Mouse (Mus musculus) cerebellum, postnatal 10 days (tissue): ENCODE data around the gene Mep1a.
A peak's percentile ranks its signal among the peaks of the same experiment; 100 is the strongest.
"Not testable (repeated sequence)": the region's sequence is repeated elsewhere in the genome, so short reads cannot be mapped to it uniquely, and the experiment has no call there.

ENCODE experiments used
- DNase-seq, 2 experiments: peaks; one replicate each; pipeline ENCODE4 v3.0.0; 2021; ENCODE audit warnings: mixed read lengths in 2 of 2

Mep1a gene

DNA sequence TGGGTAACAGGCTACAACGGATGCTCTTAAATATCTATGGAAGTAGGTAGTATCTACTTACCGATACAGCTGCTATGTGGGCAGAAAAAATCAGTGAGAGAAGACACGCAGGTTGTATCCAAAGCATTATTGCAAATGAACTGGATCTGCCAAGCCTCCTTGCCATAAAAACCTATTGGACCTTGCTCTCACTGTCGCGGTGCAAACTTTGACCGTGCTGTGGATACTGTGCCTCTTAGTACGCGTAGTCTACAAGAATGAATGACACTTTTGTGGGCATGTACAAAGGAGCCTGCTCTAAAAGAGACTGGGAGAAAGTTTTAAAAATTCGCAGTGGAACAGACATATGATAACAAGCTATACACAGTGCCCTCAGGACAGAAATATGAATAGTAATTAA is at the start of gene Mep1a:
Gene Mep1a, minus strand, starts transcription at position 221 of the 400 bp plus-strand sequence.
- no peak for DNase-seq

DNA sequence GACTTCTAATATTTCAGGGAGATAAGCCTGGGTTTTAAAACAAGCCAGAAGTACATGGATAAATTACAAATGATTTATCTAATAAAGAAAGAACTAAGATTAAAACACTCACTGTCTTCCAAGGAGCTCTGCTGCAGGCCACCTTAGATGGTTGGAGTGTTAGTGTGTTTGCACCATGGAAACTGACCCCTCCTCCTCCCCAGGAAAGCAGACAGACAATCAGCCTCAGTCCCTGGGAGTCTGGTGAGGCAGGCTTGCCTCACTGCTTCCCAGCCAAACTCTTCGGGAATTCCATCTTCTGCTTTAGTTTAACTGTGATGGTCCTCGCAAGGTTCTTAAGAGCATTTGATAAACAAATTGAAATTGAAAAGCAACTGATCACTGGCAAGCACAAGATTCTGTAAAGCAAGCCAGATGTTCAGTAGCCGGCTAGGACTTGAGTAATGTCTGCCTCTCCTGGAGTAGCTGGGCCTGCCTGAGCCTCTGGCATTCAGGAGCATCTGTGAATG is 48.6 kb upstream of the Mep1a start:
- DNase-seq, result no peak

DNA sequence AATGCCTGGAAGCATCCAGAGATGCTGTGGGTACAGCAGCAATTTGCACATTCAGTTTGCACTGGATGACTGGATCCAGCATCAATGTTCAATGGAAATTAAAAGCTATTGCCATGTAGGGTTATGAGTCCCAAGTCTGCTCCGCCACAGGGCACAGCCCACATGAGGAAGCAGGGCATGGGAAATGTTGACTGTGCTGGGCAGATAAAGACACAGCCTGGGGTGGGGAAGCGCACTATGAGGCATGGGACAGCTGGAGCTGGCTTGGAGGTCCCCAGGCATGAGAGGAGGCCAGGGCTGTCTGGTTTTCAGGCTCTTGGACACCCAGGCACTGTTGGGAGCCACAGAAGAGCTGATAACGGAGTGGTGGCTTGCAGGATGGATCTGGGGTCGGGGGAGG is 41.4 kb upstream of the Mep1a start:
- DNase-seq, result no peak

DNA sequence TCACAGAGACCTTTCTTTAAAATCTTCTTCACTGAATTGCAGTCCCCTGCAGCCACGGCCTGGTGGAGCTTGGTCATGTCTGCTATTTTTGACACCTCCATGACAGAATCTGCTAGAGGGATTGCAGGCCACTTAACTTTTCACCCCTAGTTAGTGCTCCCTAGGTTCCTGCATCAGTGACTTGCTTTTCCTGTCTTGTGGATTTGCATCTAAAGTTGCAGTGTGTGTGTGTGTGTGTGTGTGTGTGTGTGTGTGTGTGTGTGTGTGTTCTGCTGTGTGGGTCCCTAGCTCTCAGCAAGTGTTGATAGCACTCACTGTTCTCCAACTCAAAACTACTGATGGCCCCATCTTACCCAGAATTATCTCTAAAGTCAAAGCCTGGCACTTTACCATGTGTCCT is 40.9 kb upstream of the Mep1a start, which contains the start of gene Ankrd66:
Gene Ankrd66, minus strand, starts transcription at position 101 of the 400 bp plus-strand sequence.
- DNase-seq, result no peak

DNA sequence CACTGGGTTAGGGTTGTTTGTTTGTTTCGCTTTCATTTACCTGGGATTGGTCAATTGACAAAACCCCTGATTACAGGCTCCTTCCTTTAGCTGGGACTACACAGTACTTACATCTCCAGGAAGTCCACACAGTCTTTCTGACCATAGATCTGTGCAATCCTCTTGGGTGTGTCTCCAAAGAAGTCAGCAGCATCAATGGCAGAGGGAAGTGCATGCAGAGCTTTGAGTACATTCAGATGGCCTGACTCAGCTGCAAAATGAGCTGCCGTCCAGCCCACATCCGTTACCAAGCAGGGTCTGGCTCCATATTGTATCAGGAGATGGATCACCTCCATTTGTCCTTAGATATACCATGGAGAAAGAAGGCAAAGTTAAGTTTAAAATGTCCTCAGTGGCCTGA is 36.2 kb upstream of the Mep1a start:
- no peak for DNase-seq

DNA sequence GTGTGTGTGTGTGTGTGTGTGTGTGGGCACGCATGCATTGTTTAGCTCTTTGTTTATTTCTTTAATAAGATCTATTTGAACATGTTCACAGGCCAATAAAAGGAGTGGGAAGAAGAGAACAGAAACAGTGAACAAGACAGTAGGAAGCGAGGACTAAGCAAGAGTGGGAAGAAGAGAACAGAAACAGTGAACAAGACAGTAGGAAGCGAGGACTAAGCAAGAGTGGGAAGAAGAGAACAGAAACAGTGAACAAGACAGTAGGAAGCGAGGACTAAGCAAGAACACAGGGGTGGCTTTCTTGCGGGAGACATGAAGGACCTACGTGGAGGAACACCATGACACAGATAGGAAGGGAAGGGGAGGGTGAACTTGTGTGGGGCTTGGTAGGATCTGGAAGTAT is 34.2 kb upstream of the Mep1a start:
- not testable (repeated sequence) for DNase-seq

DNA sequence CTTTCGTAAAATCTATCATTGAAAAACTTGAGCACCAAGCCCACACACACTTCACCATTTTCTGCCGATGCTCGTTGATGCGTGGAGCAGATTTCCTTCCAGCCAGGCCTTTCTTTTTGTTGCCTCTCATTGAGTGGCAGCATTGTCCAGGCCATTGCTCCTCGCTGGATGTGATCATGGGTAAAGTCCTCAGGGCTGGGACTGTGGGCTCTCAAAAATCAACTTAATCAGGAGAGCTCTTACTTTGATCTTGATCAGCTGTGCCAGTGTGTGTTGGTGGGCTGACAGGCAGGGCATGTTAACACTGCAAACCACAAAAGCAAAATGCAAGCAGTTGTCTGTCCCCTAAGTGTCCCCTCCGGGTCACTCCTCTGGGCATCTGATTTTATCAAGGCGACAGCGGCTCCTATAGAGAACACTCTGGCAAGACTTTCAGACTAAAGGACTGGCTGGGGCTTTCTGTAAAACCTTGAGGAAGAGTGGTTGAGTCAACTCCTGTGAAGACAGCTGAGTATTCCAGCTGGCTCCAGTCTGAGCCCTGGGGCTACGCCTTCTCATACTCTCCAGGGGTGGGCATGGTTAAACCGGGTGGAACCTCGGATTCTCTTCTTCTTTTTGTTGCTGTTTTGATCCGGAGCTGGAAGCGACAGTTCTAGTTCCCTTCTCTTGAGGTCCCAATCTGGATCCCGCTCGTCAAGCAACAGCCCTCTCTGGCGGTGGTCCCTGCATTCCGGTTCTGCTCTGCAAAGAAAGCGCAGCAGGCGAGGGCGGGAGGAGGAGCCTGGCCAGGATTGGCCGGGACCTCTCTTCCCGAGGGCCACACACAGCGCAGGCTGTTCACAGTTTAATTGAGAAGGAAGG is 32.0 kb upstream of the Mep1a start:
- peak; percentile 64 to 76 for DNase-seq

DNA sequence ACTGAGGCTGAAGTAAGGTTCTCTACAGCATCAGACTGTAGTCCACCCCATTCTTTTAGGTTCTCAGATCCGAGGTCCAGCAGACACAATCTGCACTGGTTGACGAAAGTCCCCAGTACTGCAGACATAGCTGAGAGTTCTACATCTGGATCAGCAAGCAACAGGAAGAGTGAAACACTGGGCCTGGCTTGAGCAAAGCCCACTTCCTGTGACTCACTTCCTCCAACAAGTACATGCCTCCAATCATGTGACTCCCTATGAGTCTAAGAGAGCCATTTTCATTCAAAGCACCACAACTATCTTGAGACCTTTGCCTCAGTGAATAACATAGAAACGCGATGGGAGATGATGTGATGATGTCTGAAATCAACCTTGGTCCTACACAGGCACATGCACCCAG is 28.6 kb upstream of the Mep1a start:
- DNase-seq, result no peak

DNA sequence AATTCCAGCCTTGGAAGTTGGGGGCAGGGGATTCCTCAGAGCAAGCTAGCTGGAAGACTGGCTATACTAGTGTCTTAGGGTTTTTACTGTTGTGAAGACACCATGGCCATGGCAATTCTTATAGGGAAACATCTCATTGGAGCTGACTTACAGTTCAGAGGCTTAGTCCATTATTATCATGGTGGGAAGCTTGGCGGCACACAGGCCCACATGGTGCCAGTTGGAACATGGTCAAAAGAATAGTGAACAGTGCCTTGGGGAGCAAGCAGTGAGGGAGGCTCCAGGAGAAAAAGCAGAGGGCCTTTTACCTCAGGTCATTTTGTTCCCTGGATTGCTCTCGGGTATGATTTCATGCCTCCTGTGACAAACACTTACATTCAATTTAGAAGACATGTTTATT is 27.9 kb upstream of the Mep1a start:
- DNase-seq, result peak; percentile 43 to 60

DNA sequence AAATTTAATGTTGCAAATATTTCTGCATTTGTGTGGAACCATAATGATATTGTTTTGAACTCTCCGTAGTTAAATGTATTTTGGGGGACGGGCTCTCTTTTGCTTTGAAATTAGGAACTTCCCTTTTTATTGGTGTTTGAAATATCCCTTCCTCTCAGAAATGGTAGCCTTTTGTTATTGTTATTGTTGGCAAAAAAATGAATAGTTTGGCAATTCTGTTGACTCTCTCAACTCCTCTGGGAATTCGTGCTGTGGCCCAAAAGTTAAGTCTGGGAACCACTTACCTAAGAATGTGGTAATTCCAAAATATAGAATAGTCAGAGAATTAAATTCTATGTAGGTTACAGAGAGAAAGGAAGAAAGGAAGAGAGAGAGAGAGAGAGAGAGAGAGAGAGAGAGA is 17.6 kb upstream of the Mep1a start:
- no peak for DNase-seq

DNA sequence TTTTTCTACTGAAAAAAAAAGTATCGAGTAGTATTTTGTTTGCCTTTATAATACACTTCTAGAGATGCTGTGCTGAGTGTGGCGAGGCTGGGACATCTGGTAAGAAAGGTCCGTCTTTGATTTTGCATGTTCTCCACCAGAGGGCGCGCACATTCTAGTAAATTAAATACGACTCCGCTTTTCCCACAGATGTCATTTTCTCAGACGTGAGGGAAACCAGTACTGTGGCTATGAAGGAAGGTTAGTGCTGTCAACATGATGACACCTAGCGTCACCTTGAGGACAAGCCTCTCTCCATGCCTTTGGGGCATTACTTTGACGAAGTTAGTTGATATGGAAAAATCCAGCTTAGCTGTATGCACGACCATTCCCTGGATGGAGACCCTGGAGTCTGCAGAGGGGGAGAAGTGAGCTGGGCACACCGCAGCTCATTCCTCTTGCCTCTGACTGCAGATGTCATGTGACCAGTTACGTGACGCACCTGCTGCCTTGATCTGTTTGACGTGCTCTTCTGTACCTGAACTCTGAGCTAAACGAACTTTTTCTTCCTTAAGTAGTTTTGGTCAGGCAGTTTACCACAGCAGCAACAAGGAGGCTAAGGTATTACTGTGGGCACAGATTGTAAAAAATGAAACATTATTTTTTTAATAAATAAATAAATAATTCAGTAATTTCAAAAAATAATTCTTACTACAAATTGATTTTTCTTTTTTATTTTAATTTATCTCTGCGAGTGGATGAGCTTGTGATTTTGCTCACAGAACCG is 16.2 kb upstream of the Mep1a start:
- peak; percentile 86 to 89 for DNase-seq

DNA sequence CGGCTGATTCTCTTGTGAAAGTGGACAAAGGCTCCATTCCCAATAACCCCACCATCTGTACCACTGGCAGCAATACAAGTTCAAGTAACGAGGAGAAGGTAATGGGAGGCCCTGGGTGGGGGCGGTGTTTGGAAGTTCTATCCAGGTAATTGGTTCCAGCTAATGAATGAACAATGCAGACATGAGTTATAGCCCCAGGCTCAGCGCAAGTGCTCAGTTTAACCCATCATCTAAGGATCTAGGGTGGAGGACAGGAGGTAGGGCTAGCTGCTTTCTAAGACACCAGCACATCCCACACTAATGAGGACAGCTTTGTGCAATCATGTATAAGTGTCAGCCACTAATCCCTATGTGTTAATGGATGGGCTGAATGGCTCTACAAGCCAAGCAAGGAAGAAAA is 8.2 kb upstream of the Mep1a start:
- peak; percentile 6 to 21 for DNase-seq

DNA sequence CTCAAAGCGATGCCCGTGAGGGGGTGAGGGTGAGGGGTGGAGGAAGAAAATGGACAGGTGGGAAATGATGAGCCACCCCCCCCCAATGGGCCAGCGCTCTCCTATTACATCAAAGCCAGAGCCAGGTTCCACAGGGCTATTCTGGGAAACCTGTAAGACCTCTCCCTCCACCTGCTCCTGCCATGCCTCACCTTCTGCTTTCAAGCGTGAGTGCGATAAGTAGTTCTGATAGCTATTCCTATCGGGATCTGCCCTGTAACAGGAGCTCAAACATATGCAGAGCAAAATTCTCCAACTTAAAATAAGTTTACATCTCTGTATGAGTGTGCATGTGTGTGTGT is 2.0 kb upstream of the Mep1a start:
- DNase-seq, result no peak

DNA sequence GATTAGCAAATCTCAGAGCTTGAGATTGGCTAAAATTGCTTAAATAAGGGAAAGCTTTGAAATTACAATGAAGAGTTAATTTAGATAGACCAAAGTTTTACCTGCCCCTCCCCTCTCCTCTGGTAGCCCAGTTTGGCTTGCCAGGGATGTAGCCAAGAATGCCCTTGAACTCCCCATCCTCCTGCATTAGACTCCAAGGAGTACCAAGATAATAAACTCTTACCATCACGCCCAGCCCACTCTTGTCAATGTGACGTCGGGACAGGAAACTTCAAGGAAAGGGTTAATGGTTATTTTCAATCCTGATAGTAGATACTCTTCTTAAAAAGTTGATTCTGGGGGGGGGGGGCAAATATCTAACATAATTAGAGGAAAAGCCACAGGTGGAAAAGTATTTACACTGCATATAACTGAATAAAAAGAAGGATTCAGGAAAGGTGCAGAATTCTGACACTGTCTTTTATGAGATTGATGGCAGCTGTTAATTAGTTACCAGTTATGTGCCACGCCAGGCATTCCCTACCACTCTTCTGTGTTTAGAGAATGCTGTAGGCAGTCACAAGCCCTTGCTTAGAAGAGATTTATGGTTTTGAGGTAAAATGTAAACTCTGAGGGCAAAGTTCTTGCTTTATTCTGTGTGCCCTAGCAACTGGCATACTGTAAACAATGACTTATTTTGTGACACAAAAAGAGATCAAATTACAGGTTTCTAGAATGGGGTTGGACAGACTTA is 1.4 kb upstream of the Mep1a start:
- no peak for DNase-seq

DNA sequence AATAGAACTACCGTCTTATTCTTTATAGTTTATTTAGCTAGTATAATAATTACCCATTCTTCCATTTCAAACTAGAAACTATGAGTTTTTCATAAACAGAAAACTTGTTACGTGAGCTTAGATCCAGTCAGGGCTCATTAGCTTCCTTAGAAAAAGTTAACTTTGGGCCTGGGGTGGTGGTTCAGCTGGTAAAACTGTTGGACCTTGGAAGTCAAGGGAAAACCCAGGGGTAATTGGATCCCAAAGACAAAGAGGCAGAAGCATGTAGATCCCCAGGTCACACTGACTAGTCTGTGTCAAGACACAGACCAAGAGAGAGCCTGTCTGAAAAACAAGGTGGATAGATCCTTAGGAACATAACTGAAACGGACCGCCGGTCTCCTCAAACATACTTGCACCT is 981 bp downstream of the Mep1a start:
- DNase-seq, result no peak

DNA sequence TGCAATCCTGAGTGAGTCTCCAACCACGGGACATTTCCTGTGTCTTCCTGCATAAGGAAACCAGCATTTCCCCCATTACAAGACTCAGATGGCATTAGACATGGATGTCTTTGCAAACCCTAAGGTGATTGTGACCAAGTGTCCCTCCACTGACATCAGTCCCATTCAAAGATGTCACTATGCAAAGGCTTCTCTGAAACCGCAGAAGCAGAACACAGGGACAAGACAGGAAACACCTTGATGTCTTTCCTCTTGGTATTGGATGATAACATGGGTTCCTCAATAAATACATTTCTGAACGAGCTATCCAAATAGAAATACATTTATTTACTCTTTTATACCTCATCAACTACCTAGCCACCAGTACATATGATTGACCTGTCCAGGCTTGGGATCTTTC is 1.4 kb downstream of the Mep1a start:
- no peak for DNase-seq

DNA sequence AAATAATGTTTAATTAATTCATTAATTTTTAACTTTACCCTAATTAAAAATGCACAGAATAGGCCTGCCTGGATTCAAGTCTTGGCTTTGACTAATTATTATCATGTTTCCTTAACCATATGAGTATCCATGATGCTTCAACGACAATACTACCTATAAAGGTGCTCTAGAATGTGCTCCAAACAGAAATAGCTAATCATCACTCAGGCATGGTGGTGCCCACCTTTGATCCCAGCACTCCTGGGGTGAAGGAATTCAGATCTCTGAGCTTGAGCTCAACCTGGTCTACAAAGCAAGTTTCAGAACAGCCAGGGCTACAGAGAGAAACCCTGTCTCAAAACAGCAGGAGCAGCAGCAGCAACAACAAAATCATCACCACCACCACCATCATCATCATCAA is 2.1 kb downstream of the Mep1a start:
- no peak for DNase-seq

DNA sequence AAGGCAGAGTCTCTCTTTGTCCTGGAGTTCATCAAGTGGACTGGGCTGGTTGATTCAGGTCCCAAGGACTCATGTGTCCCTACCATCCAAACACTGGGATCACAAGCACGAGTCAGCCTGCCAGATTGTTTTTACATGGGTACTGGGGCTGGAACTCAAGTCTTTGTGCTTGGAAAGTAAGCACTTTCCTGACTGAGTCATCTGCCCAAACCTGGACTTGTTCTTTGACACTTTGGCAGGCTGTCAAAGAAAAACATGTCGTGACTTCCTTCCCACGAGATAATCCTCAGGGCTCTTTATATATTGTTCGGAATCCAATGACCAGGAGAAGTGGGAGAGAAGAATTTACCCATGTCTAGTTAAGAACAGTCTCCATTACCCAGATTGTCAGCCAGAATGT is 5.1 kb downstream of the Mep1a start:
- no peak for DNase-seq

DNA sequence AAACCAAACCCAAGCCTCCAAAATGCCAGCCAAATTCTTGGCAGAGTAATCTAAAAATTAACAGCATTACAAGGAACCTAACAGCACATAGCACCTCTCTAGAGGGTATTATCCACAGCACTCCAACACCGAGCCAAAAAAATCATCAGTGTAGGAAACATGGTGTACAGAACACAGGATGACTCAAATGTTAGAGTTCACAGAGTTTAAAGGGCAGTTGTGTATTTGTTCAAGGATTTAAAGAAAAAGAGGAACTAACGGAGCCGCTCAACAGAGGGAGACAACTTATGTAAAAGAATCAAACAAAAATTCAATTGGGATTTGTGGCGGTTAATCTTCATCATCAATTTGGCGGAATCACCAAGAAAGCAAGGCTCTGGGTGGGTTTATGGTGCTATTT is 7.1 kb downstream of the Mep1a start:
- no peak for DNase-seq

DNA sequence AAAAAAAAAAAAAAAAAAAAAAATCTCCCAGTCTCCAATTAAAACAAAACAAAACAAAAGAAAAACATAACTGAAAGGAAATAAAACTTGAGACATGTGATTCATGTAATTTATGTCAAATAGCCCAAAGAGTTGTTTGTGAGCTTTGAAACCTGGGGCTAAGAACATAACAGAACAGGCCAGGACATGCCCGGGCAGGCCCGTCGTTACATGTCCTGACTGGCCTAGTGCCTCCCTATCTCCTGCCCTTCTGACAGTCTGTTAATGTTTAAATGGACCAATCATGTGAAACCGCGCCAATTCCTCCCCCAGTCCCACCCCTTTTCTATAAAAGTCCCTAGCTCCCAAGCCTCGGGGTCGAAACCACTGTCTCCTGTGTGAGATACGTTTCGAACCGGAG is 12.2 kb downstream of the Mep1a start:
- DNase-seq, result not testable (repeated sequence)

DNA sequence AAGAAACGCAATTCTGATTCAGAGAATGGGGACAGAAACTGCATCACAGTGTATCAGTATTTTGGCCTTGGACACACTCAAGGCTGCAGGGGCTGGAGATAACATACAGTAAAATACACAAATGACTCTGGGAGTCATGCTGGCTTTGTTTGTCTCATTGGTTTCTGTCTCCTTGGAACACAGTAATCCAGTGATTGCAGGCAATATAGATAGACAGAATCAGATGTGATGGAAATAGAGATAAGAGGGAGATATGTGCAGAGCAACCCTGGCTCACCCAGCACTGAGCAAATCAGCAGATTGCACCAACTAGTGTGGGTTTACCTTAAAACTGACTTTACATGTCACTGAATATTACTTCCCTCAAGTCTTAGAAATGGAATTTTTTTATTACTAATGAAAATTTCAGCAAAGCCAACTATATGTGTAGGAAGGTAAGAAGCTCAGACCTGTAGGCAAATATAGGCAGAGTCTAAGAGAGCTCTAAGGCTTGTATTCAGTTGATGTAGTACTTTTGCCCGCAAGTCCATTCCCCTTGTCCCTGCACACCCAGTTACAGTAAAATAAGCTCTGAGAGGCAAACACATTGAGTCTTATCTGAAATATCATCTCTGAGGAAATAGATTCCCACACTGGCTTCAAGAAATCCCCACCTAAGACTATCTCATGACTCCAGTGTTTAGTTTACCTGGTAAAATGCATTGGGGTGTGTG is 14.0 kb downstream of the Mep1a start:
- DNase-seq, result no peak

DNA sequence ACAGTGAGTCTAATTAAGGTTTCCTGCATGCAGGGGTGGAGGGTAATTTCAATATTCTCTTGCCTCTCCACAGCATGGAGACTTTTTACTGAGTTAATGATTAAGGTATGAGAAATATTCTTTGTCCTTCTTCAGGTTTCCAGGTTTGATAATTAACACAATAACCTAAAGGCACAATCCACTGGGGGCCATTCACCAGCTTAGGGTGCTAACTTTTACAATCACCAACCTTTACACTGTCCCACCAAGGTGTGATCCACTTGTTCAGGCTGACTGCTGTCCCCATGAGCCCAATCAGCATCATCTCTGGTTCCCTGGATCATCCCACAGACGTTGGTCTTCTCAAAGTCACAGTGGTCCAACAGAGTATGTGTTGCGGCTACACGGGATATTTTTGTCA is 16.6 kb downstream of the Mep1a start:
- DNase-seq, result no peak

DNA sequence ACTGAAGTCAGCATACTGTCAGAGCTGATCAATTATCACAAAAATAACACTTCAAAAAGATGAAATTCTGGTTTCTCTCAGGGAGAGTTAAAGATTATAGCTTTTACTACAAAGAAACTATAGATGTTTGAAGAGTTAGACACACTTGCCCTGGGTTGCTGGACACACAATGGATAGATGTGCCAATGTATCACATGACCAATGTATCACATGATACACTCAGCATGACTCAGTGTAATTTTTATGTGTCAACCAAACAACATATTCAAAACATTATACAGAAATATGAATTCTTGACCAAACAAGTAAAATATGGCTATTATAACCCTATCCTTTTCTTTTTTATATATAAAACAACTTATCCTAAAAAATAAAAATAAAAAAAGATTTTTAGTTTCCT is 25.0 kb downstream of the Mep1a start:
- DNase-seq, result no peak
